Mouse (Mus musculus): ENCODE results near the gene B3gat3. TPM values are rescaled to one million over a fixed set of nuclear protein-coding genes. Genes with fewer than 3 reads are reported as not detected.
"Not testable (repeated sequence)": the region's sequence is repeated elsewhere in the genome, so short reads cannot be mapped to it uniquely, and the experiment has no call there.

B3gat3 gene
- polyA plus RNA-seq, 1 experiment from 2014 or later, result 28.4 TPM

GRCm38 (mm10) chr19:8887585-8888463 is 32.4 kb upstream of the B3gat3 start:
- 8% methylated on average over 19 of the region's 19 CpGs for WGBS (ENCODE audit: insufficient replicate concordance)

GRCm38 (mm10) chr19:8888511-8889385 is 31.4 kb upstream of the B3gat3 start, which contains the start of the genes 1810009A15Rik and Gm49416:
TSS of gene 1810009A15Rik (plus strand) at chr19:8888853.
TSS of gene Gm49416 (plus strand) at chr19:8888926.
- Histone ChIP-seq H3K27ac (peak within 1 kb of the TSS; percentile 89), H3K4me2 (peak within 1 kb of the TSS; percentile 77), H3K4me3 (peak within 1 kb of the TSS; percentile 81), H3K9me3 (replicated peaks) (no peaks in the 10 kb centered on the region), H3K27me3 (replicated peaks) (no peaks in the 10 kb centered on the region), H3K36me3 (peaks cover 17% of the 10 kb centered on the region), H3K9ac (peak within 1 kb of the TSS; percentile 89), H3K4me1 (peaks cover 50% of the 10 kb centered on the region)
- WGBS (ENCODE audit: insufficient replicate concordance), result under 1% methylated on average over 58 of the region's 58 CpGs
- ATAC-seq, result peak; percentile 90

More at GRCm38 (mm10) chr19:8887585-8888463, 32.4 kb upstream of the B3gat3 start:
- peak overlapping the region; percentile 89 for H3K9ac ChIP-seq
- no peaks in the 10 kb centered on the region for H3K27me3 ChIP-seq (replicated peaks)
- H3K4me2 ChIP-seq, result peak overlapping the region; percentile 77
- peak overlapping the region; percentile 89 for H3K27ac ChIP-seq
- H3K4me3 ChIP-seq, result peak overlapping the region; percentile 81
- no peaks in the 10 kb centered on the region for H3K9me3 ChIP-seq (replicated peaks)
- no peak for ATAC-seq
- peaks cover 17% of the 10 kb centered on the region for H3K36me3 ChIP-seq
- peaks cover 44% of the 10 kb centered on the region for H3K4me1 ChIP-seq

- Histone ChIP-seq H3K4me3 (peak within 1 kb of the TSS; percentile 90), H3K4me2 (peak within 1 kb of the TSS; percentile 84), H3K9me3 (replicated peaks) (no peaks in the 10 kb centered on the region), H3K4me1 (peaks cover 74% of the 10 kb centered on the region), H3K9ac (peak within 1 kb of the TSS; percentile 94), H3K27me3 (replicated peaks) (no peaks in the 10 kb centered on the region), H3K27ac (peak within 1 kb of the TSS; percentile 95), H3K36me3 (peaks cover 45% of the 10 kb centered on the region)
- peak; percentile 56 for ATAC-seq
- WGBS (ENCODE audit: insufficient replicate concordance), result 1% methylated on average over 54 of the region's 54 CpGs
Observed at GRCm38 (mm10) chr19:8892829-8893766, 27.1 kb upstream of the B3gat3 start, which contains the start of gene Ints5. TSS of gene Ints5 (plus strand) at chr19:8893005.

- Histone ChIP-seq H3K36me3 (peaks cover 46% of the 10 kb centered on the region), H3K4me3 (no peak overlapping the region), H3K9ac (peak overlapping the region; percentile 96), H3K27ac (peak overlapping the region; percentile 90; the same call in 1 of the 2 replicates), H3K4me1 (peaks cover 80% of the 10 kb centered on the region), H3K4me2 (peak overlapping the region; percentile 82; the same call in 1 of the 2 replicates), H3K9me3 (replicated peaks) (no peaks in the 10 kb centered on the region), H3K27me3 (replicated peaks) (no peaks in the 10 kb centered on the region)
- 89% methylated on average over 9 of the region's 9 CpGs for WGBS (ENCODE audit: insufficient replicate concordance)
- no peak for ATAC-seq
Observed at GRCm38 (mm10) chr19:8895397-8895960, 24.7 kb upstream of the B3gat3 start.

- H3K4me2 ChIP-seq, result peak overlapping the region; percentile 82
- not testable (repeated sequence) for H3K27me3 ChIP-seq (replicated peaks); ATAC-seq; H3K4me3 ChIP-seq; H3K9me3 ChIP-seq (replicated peaks)
- H3K27ac ChIP-seq, result peak overlapping the region; percentile 90
- peaks cover 46% of the 10 kb centered on the region for H3K36me3 ChIP-seq
- H3K9ac ChIP-seq, result peak overlapping the region; percentile 96
- WGBS (ENCODE audit: insufficient replicate concordance), result 79% methylated on average over 5 of the region's 5 CpGs
- H3K4me1 ChIP-seq, result peaks cover 82% of the 10 kb centered on the region
Observed at GRCm38 (mm10) chr19:8896231-8896630, 23.9 kb upstream of the B3gat3 start.

- H3K4me1 ChIP-seq, result peaks cover 71% of the 10 kb centered on the region
- ATAC-seq, result peak; percentile 50
- not testable (repeated sequence) for H3K27me3 ChIP-seq (replicated peaks); H3K9me3 ChIP-seq (replicated peaks)
- peak overlapping the region; percentile 90 for H3K27ac ChIP-seq
- peak overlapping the region; percentile 82 for H3K4me2 ChIP-seq
- peak overlapping the region; percentile 90 for H3K4me3 ChIP-seq
- peak overlapping the region; percentile 96 for H3K9ac ChIP-seq
- H3K36me3 ChIP-seq, result peaks cover 49% of the 10 kb centered on the region
- WGBS (ENCODE audit: insufficient replicate concordance), result 33% methylated on average over 21 of the region's 21 CpGs
Observed at GRCm38 (mm10) chr19:8897211-8897864, 22.8 kb upstream of the B3gat3 start.

GRCm38 (mm10) chr19:8897865-8898495 is 22.2 kb upstream of the B3gat3 start, which contains the start of gene Ganab:
TSS of gene Ganab (plus strand) at chr19:8898071.
- peak within 1 kb of the TSS; percentile 82 for H3K4me2 ChIP-seq
- H3K9ac ChIP-seq, result peak within 1 kb of the TSS; percentile 96
- under 1% methylated on average over 53 of the region's 53 CpGs for WGBS (ENCODE audit: insufficient replicate concordance)
- H3K27ac ChIP-seq, result peak within 1 kb of the TSS; percentile 90
- peak within 1 kb of the TSS; percentile 90 for H3K4me3 ChIP-seq
- ATAC-seq, result peak; percentile 98
- peaks cover 67% of the 10 kb centered on the region for H3K4me1 ChIP-seq
- H3K36me3 ChIP-seq, result peaks cover 55% of the 10 kb centered on the region
- H3K9me3 ChIP-seq (replicated peaks), result no peaks in the 10 kb centered on the region
- H3K27me3 ChIP-seq (replicated peaks), result no peaks in the 10 kb centered on the region

- WGBS (ENCODE audit: insufficient replicate concordance), result 2% methylated on average over 13 of the region's 13 CpGs
- peak overlapping the region; percentile 89 for H3K27ac ChIP-seq
- ATAC-seq, result no peak
- H3K4me2 ChIP-seq, result peak overlapping the region; percentile 82
- peaks cover 61% of the 10 kb centered on the region for H3K36me3 ChIP-seq
- no peaks in the 10 kb centered on the region for H3K27me3 ChIP-seq (replicated peaks)
- peaks cover 64% of the 10 kb centered on the region for H3K4me1 ChIP-seq
- H3K4me3 ChIP-seq, result peak overlapping the region; percentile 90
- H3K9me3 ChIP-seq (replicated peaks), result no peaks in the 10 kb centered on the region
- peak overlapping the region; percentile 96 for H3K9ac ChIP-seq
Observed at GRCm38 (mm10) chr19:8898576-8898975, 21.6 kb upstream of the B3gat3 start.

GRCm38 (mm10) chr19:8899079-8899478 is 21.1 kb upstream of the B3gat3 start:
- peak overlapping the region; percentile 89 for H3K27ac ChIP-seq
- H3K4me1 ChIP-seq, result peaks cover 59% of the 10 kb centered on the region

GRCm38 (mm10) chr19:8903412-8903811 is 16.8 kb upstream of the B3gat3 start:
- H3K27me3 ChIP-seq (replicated peaks), result no peaks in the 10 kb centered on the region
- H3K36me3 ChIP-seq, result peaks cover 82% of the 10 kb centered on the region
- H3K9me3 ChIP-seq (replicated peaks), result no peaks in the 10 kb centered on the region
- H3K27ac ChIP-seq, result no peak overlapping the region
- H3K4me3 ChIP-seq, result no peak overlapping the region
- H3K4me1 ChIP-seq, result peaks cover 24% of the 10 kb centered on the region
- no peak for ATAC-seq
- WGBS (ENCODE audit: insufficient replicate concordance), result 87% methylated on average over 5 of the region's 5 CpGs
- H3K9ac ChIP-seq, result no peak overlapping the region
- H3K4me2 ChIP-seq, result no peak overlapping the region

More at GRCm38 (mm10) chr19:8899079-8899478, 21.1 kb upstream of the B3gat3 start:
- H3K9ac ChIP-seq, result peak overlapping the region; percentile 96
- H3K27me3 ChIP-seq (replicated peaks), result no peaks in the 10 kb centered on the region
- H3K9me3 ChIP-seq (replicated peaks), result no peaks in the 10 kb centered on the region
- WGBS (ENCODE audit: insufficient replicate concordance), result 41% methylated on average over 3 of the region's 3 CpGs
- no peak for ATAC-seq
- peaks cover 66% of the 10 kb centered on the region for H3K36me3 ChIP-seq
- H3K4me2 ChIP-seq, result peak overlapping the region; percentile 82
- H3K4me3 ChIP-seq, result peak overlapping the region; percentile 90

All from liver, embryonic 12.5 days (tissue).